Mouse (Mus musculus) lung, postnatal 10 days (tissue): ENCODE data around the gene Agap3.

ENCODE experiments used
- DNase-seq: peaks from one replicate; pipeline ENCODE4 v3.0.0; 2021

The Agap3 gene

DNA sequence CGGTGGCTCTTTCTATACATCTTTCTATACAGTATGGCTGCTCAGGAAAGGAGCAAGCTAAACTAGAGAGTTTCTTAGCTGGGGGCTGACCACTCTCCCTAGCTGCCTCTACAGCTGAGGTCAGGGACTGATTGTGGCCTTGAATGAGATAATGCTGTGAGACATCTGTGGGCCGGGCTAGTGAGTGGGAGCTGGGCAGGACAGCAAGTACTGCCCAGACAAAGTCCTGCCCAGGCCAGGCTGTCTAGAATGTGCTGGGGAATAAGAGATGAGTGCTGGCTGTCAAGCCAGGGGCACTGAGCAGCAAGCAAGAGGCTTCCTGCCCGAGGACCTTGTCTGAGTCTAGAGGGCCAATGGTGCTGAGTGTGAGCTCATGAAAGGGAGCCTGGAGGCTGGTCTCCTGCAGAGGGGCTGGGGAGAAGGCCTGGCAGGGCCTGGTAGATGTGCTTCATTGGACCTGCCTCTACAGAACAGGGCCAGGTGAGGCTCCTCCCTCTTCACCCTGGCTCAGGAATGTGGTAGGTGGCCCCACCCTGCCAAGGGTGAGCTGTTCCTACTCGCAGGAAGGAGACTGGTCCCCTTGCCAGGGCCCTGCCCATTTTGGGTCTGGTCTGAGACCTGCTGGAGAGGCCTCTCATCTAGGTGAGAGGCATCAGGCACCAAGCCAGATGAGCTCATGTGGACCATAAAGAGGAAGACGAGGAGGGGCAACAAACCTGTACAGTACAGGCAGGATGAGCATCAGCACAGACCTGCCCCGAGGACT, 23.7 kb downstream of the Agap3 start:
- DNase-seq = peak; percentile 90

DNA sequence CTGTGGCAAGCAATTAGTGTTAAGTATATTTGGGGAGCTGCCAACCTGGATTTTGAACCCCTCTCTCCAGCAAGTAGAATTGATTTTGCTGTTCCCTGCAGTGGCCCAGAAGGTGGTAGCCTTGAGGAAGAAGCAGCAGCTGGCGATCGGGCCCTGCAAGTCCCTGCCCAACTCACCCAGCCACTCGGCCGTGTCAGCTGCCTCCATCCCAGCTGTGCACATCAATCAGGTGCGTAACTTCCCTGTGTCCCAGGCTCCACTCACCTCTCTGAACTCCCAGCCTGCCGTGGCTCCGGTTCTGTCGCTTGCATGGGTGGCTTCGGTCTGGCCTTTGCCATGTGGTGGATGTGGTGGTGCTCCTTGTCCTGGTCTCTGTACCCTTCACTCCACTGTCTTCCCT, 25.9 kb downstream of the Agap3 start:
- no peak for DNase-seq

DNA sequence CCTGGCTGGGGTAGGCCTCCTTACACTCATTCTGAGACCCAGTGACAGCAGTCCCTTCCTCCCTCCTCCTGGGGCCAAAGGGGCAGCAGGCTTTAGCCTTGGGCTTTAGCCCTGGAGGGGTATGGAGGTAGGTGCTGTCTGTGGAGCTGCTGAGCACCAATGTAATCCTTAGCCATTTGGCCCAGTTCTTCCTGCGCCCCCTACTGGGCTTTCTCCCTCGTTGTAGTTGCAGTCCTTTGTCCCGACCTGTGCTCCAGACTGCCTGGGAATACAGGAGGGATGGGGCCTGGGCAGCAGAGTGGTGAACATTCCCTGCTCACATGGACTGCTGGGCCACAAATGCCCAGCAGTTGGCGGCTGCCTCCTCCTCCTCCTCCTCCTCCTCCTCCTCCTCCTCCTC, 29.7 kb downstream of the Agap3 start:
- peak; percentile 80 for DNase-seq

DNA sequence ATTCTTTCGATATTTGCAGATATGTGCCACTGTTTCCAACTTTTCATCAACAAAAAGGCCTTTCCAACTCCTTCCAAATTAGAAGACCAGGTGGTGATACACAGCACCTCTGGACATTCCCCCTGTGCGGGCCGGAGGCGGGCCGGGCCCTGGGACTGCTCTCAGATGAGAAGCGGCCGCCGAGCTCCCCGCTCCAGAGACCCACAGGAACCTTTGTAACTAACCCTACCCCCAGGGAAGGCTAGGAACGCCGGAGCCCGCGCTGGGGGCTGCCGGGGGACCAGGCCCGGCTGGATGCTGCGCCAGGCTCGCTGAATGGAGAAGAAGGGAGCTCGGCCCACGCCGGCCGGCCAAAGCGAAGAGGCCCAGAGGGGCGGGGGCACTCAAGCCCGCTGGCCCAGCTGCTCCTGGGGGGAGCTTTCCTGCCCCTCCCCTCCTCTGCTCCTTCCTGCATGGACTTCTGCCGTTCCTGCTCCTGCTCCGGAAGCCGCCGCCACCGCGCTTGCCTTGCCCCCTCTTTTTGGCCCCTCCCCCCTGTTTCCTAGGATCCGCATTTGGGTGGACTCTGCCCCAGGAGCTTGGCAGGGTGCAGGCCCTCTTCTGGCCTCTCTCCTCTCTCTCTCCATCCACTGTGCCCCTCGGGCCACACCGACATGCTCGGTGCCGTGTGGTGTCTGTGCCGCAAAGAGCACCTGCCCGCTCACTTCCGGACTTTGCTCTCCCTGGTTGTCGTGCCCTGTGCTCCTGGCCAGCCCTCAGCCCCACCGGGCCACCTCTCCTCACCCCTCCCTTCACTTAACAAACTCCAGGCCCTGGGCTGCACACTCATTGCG, 30.5 kb downstream of the Agap3 start:
- DNase-seq = no peak

DNA sequence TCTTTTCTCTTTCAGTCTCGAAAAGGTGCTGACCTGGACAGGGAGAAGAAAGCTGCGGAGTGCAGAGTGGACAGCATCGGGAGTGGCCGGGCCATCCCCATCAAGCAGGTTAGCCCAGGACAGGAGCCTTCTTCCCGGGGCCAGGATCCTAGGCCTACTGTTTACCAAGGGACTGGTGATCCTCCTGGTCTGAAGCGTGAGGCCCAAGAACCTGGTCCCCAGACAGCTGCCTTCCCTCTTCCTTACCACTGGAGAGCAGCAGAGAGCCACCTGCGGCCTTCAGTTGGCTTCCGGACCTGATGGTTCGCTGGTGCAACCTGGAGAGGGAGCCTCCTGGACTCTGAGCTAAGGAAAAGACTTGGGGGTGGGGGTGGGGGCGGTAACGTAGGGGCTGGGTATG, 31.3 kb downstream of the Agap3 start:
- peak; percentile 76 for DNase-seq

DNA sequence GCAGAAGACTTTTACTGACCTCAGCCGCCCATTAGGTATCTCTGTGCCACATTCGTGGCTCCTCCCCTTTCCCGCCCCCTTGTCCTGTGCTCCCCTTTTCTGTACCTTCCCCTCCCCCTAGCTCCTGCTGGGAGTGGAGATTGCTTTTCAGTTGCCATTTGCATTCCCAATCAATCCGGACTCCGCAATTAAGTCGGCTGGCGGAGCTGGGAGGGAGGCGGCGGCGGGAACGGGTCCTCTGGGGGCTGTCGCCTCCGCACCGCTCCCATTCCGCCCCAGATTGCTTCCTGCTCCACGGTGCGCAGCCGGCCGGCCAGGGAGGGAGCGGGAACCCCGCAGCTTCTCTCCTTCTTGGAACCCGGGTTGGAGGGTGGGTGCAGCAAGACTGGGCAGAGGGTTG, 33.0 kb downstream of the Agap3 start:
- no peak for DNase-seq

DNA sequence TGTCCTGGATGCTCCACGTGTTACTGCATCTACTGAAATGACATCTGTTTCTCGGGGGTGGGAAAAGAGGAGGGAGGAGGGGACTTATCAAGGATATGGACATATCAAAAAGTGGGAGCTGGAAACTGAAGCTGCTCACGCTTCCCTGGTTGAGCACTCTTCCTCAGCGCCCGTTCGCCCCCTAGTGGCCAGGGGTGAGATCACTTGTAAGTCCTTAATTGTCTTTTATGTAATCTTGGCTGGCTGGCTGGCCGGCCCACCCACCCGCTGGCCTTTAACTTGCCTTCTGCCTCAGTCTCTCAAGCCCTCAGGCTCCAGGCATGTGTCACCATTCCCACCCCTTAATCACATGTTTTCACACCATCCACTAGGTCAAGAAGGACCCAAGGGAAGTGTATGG, 34.1 kb downstream of the Agap3 start:
- DNase-seq = peak; percentile 93

DNA sequence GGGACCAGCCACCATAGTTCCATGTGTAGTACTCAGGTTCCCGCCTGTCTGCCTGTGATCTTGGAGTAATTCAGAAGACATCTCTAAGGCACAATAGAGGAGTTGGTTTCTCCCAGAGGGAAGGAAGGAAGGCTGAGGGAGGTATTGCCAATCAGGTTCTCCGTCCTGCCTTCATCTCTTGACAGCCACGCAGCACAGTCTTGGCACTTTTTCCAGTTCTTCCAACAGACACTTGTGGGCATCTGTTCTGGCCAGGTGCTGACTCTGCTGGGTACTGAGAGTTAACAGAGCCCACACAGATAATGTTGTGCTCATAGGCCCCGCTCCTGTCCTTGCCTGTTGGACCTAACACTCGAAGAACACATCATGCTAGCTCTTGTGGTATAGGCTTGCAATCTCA, 34.8 kb downstream of the Agap3 start:
- DNase-seq = no peak

DNA sequence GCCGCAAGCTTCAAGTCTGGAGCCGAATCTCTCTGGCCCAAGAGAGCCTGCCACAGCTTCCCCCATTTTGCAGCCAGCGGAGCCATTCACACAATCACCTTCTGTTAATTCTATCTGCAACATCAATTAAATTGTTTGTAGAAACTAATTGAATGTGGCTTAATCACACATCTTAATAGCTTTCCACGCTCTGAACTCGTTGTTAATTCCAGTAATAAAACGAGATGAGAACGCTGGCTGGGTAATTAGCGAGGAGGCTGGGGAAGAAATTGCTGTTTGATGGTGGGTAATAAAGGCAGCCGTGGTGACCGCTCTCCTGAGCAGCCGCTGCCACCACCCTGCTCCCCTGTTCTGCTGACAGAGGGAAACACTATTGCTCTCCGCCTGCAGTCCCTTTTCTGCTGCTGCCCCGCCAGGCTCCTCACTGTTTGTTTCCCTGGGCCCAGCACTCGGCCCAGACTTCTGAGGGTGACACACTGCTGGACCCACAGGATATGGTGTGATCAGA, 38.5 kb downstream of the Agap3 start:
- no peak for DNase-seq

DNA sequence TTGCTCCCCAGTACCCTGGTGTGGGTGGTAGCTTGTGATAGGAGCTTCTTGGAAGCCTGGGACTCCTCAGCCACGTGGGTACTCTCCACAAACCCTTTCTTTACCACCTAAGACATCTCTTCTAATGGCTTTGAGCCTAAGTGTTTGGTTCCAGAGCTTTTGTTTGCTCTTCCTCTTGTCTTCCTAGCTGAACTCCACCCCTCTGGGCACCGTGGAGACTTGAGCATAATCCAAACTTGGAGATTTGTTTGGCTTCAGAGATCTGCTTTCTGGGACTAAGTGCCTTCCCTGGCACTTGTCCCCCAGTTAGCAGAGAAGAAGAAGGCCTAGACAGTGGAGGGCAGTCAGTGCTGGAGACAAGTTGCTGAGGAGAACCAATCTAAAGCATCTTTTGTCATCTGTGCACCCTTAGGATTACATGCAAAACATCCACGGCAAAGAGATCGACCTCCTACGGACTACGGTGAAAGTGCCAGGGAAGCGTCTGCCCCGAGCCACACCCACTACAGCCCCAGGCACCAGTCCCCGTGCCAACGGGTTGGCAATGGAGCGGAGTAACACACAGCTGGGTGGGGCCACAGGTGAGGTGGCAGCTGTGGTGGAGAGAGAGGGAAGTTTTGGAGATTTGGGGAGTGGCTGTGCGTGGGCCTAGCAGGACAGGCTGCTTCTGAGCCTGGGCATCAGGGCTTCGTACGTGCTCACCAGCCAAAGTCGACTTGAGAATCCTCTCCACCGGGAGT, 40.7 kb downstream of the Agap3 start:
- DNase-seq = peak; percentile 49

DNA sequence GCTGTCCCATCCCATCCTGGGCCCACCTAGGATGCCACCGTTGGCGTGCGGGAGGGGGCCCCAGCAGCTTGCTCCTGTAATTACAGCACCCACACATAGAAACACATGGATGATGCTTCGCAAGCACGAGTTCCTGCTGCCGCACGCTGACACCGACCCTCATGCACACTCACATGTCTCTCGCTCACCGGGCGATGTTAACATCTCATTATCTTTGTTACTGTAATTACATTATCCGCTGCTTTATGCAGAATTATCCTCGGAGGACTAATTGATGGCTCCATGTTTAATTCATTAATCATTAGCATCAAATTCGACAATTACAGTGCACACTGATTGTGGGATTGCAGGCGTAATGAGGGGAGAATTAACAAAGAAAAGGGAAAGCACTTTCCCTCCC, 43.0 kb downstream of the Agap3 start:
- DNase-seq = no peak

DNA sequence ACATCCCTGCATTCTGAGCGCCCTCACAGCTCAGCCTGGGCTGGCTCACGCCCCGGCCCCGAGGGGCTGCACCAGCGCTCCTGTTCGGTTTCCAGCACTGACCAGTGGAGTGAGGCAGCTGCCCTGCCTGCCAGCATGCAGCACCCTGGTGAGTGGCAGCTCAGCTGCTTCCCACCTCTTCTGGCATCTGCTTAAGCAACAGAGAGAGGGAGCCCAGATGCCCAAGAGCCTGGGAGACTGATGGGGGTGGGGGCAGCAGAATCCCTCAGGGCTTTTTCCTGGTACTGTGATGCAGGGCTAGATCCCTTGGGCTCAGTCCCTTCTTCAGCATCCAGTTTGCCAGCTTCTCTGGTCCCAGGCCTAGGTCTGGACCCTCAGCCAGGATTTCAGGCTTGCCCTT, 44.8 kb downstream of the Agap3 start:
- DNase-seq = no peak

DNA sequence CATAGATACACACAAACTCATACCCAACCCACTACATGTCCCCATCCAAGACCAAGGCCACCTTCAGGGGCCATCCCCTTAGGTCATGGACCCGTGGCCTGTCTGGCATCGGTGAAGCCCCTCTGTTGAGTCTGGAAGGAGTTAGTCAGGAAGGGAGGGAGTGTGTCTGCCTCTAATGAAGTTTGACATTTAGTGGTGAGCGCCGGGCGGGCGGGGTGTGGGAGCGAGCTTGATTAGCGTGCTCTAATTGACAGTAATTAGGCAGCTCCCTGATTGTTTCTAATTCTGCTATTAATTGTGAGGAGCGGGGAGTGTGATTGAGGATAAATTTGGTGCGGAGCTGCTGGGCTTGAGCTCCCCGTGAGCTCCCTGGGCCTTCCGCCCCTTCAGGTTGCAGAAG, 45.5 kb downstream of the Agap3 start:
- no peak for DNase-seq

DNA sequence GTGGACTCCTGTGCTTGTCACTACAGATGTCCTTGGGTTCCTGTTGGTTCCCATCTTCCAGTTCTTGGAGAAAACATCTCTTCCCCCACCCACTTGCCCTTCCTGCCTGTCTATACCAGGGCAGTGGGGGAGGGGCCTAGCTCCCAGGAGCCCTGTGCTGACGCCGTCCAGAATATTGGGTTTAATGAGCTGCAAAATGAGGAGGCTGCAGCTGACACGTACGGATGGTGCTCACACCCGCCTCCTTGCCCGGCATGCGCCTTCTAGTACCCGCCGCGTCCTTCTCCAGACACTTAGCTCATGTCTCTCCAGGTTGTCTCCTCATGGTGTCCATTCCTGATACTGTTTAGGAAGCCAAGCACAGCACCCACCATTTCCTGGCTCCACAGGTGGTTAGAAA, 47.1 kb downstream of the Agap3 start:
- DNase-seq = no peak

DNA sequence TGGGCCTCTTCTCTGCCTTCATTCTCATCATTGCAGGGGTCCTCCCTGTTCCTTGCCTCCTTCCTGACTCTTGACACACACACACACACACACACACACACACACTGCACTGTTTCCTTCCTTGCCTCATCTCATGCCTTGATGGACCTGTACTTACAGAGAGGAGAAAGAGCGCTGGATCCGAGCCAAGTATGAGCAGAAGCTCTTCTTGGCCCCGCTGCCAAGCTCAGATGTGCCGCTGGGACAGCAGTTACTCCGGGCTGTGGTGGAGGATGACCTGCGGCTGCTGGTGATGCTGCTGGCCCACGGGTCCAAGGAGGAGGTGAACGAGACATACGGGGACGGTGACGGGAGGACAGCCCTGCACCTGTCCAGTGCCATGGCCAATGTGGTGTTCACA, 48.9 kb downstream of the Agap3 start:
- DNase-seq = no peak

DNA sequence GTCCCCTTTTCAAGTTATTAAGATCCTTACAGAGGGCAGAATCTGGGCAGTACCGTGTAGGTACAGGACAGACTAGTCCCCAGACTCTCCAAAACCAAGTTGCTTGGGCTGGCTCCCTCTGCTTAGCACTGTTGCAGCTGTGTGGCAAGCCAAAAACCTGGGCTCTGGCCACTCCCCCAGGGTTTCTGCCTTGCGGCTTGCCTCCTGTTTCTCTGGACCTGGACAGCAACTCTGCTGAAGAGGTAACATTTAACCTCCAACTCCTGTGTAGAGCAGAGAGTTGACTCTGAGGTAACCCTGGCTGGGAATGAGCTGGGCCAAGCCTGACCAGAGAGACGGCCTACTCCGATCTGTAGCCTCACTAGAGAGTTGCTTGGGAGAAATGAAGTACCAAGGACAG, 50.8 kb downstream of the Agap3 start:
- no peak for DNase-seq

DNA sequence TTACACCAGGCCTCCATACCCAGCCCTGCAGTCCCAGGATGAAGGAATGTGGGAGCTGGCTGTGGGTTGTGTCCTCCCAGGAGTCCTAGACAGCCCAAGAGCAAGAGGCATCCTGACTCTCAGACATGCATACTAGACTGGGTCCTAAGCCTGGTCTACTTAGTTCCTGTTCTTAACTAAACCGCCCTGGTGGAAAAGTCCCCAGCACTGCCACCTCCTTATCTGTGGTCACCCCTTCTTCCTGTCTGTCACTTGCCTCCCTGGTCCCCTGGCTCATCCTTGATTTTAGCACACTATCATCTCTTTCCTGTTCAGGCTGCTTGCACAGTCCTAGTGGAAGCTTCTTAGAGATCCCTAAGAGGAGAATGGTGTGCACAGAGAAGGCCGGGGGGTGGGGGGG, 53.5 kb downstream of the Agap3 start:
- no peak for DNase-seq

DNA sequence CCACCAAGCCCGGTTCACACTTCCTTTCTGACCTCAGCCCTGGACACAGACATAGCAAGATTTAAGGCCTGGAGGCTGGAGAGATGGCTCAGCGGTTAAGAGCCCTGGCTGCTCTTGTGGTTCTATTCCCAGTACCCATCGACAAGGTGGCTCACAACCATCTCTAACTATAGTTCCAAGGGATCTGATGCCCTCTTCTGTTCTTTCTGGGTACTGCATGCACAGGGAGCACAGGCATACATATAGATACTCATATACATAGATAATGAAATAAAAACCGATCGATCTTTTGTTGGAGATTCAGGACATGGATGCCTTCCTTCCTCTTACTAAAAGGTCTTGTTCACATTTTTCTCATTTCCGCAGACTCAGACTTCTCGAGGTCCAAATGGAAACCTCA, 56.4 kb downstream of the Agap3 start:
- no peak for DNase-seq

DNA sequence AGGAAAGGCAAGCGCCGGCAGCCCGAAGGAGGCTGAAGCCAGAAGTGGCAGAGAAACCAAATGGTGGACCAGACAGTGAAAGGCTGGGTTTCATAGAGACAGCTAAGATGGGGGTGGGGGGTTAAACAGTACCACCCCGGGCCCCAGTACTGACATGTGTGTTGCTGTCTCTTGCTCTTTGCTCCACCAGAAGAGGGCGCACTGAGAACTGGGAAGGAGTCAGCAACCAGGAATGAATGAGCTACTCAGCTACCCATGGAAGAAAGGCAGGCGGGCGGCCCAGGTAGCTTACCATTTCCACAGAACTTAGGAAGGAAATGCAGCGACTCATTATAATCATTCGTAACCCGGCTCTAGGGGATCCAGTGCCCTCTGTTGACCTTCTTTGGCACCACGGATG, 58.7 kb downstream of the Agap3 start:
- peak; percentile 64 for DNase-seq

DNA sequence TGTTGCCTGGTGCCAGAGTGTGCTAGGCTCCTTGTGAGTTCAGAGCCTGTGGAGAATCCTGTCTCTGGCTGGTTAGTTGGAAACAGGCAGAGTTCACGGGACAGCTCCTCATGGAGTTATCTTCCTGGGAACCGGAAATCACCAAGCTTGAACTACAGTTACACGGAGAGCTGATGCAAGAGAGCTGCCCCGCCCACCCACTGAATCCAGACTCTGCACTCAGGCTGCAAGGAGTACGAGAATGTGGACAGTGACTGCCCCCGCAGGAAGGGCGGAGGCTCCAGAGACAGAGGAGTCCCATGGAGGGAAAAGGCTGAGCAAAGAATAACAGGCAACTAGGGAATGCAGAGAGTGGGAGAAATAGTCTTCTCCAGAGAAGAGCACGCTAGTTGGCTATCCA, 60.3 kb downstream of the Agap3 start:
- DNase-seq = peak; percentile 78

DNA sequence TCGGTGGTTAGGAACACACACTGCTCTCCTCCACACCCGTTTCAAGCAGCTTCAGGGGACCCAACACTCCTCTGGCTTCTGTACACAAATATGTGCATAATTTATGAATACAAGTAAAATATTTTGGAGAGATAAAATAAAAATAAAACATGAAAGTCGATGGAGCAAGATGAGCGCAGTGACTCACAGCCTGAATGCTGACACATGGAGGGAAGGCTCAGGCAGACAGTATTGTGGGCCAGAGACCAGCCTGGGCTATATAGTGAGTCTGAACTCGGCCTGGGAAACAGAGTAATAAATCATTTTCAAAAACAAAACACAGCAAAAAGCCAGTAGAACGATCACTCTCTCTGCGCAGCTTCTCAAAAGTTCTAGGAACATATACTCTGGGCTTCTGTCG, 69.4 kb downstream of the Agap3 start:
- DNase-seq = no peak

DNA sequence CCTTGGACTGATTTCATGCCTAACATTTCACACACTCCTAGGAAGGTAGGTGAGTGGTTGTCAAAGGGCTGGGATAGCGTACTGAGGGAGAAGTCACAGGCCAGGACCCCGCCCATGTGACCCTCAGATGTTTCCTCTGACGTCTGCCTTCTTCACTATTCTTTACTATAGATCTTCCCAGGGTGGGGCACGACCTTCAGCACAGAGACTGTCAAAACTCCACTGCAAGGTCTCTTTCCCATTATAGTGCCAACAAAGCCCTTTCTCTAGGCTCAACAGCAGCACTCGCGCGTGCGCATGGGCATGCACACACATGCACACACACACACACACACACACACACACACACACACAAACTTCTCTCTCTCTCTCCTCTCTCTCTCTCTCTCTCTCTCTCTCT, 71.8 kb downstream of the Agap3 start:
- DNase-seq = no peak

DNA sequence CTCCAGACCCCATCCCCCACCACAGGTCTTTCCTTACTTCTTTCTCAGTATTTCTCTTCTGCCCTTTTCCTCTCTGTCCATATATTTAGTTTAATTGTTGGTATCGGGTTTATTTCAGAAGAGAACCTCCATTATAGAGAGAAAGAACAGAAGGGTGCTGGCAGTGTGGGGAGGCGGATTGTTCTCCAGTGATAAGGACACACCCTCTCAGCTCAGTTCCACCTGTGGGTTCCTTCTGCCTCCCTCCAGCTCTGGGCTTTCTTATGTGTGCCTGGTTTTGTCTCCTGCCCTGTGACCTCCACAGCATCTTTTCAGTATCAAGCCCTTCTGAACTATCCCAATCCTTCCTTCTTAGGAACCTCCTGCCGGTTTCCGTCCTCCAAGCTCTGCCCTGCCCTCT, 72.5 kb downstream of the Agap3 start:
- no peak for DNase-seq
